Mouse (Mus musculus): ENCODE data around the gene Hist2h2ac.
"Not testable (repeated sequence)": the region's sequence is repeated elsewhere in the genome, so short reads cannot be mapped to it uniquely, and the experiment has no call there.

Hist2h2ac gene

DNA sequence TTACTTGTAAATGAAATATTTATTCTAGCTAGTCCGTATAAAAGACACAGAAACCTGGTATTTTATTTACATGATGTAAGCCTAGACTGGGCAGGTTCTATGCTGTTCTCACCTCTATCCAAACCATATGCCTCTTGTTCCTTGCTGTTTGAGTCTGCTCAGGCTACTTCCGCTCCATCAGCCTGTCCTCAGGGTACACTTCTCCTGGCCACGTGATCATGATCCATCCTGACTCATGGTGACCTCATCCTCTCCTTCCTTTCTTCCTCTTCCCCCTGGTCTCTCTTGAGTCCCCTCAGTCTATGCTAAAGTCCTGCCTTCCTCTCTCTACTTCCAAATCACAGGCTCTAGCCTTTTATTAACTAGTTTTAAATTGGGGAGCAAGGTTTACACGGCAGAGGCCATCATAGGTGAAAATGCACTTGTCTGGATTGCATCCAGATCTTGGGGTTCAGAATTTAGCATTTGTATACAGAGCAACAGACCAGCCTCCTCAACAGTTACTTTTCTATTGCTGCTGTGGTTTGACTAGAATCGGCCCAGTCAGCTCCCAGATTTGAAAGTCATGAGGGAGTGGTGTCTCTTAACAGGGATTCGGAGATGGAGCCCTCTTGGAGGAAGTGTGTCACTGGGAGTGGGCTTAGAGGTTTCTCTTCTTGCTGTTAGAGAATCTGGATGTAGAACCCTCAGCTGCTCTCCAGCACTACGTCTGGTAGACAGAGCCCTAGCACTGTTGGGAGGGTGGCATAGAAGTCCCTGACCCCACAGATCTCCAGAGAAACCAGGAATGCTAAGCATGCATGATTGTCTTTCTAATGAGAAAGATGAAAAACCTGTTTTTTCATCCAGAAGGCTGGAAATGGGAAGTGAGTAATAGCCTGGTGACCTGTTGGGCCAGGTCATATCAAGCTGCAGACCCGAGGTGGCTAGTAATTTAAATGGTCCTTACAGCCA is 6.3 kb upstream of the Hist2h2ac start:
- no peak for DNase-seq

GRCm38 (mm10) chr3:96225421-96225820 is 4.7 kb upstream of the Hist2h2ac start:
- no peak for DNase-seq

DNA sequence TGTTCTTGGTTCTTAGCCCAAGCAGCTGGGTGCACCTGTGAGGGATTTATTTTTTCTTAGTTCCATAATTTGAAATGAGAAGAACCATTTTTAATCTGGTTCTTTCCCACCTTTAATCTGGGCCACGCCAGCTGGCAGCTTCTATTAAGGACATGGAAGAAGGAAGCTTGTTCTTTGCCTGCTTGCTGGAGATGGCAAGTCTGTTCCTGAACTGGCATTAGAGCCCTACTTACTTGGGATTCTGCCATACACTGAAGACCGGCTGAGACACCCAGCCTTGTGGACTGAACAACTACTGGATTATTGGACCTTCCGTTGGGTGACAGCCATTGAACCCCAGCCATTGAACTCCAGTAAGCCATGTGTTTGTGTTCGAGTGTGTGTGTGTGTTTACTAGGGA is 2.1 kb upstream of the Hist2h2ac start:
- DNase-seq, result no peak

DNA sequence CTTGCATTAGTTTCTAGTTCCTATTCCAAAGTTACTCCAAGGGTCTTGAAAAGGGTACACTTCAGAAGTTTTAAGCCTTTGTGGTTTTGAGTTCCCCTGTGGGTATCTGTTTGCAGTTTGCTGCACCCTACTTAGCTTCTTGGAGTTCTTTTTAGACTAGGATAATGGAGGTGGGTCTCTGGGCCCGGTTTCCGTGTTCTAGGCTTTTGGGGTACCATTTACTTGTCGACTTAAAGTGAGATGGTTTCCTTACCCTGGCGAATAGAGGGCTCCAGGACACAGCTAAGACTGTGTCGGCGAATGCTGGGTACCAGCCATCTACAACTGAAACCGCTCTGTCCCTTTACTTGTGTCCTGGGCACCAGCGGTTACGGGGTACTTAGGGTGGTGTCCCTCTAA is 959 bp upstream of the Hist2h2ac start:
- peak; percentile 31 to 33 for DNase-seq

- DNase-seq, result peak in 1 of 2 experiments; percentile 83
Observed at GRCm38 (mm10) chr3:96220131-96220764, 432 bp downstream of the Hist2h2ac start.

DNA sequence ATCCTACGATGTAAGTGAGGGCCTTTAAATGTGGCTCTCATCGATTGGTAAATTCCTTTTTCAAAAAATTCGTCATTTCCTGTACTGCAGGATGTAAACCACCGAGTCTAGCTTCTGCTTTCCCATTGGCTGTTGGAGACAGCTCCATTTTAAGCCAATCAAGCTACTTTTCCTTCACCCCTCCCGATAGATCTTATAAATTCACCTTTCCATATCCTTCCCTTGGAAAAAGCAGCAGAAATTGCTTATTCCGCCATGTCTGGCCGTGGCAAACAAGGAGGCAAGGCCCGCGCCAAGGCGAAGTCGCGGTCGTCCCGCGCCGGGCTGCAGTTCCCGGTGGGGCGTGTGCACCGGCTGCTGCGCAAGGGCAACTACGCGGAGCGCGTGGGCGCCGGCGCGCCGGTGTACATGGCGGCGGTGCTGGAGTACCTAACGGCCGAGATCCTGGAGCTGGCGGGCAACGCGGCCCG is 984 bp downstream of the Hist2h2ac start, which contains the start of the genes Bola1 and Hist2h2ab:
Gene Bola1 (minus strand): TSS at position 49 of the 470 bp plus-strand sequence.
Gene Hist2h2ab (plus strand): TSS at position 205 of the 470 bp plus-strand sequence.
- DNase-seq, result peak; percentile 79 to 87

- DNase-seq, result peak; percentile 51 to 60
Observed at GRCm38 (mm10) chr3:96219191-96219641, 1.5 kb downstream of the Hist2h2ac start.

GRCm38 (mm10) chr3:96209242-96209641 is 11.4 kb downstream of the Hist2h2ac start:
- peak in 1 of 2 experiments; percentile 46 for DNase-seq

DNA sequence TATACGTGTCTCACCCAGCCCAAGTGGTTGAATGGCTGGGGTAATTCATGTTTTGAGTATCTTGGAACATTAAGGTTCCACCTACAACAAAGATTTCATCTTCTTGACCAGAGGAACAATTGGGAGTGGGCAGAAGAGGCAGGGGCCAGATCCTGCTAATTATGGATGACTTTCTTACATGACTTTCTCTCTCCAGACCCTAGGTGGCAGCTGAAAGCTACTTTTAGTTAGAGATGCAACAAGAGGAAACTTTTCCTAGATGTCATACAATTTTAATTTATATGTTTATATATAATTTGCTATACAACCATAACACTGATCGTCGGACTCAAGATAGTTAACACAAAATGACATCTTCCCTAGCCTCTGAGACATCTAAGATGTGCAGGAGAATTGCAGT is 12.9 kb downstream of the Hist2h2ac start:
- no peak for DNase-seq

- DNase-seq, result no peak
Observed at GRCm38 (mm10) chr3:96199731-96200130, 20.9 kb downstream of the Hist2h2ac start.

- not testable (repeated sequence) for DNase-seq
Observed at GRCm38 (mm10) chr3:96198601-96199251, 22.0 kb downstream of the Hist2h2ac start.

DNA sequence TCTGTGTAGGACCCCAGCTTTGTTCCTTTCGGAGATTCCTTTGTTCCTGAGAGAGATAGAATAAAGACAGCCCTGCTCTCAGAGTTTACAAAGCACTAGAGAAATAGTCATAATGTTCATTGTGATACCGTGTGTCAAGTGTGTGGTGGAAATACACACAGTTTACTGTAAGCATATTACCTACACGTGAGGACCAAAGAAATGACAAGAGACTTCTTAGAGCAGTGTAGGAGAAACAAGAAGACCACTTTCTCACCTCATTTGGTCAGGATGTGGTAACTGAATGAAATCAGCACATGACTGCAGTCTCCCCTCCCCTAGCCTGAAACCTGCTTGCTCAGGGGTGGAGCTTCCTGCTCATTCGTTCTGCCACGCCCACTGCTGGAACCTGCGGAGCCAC is 22.5 kb downstream of the Hist2h2ac start:
- DNase-seq, result no peak

DNA sequence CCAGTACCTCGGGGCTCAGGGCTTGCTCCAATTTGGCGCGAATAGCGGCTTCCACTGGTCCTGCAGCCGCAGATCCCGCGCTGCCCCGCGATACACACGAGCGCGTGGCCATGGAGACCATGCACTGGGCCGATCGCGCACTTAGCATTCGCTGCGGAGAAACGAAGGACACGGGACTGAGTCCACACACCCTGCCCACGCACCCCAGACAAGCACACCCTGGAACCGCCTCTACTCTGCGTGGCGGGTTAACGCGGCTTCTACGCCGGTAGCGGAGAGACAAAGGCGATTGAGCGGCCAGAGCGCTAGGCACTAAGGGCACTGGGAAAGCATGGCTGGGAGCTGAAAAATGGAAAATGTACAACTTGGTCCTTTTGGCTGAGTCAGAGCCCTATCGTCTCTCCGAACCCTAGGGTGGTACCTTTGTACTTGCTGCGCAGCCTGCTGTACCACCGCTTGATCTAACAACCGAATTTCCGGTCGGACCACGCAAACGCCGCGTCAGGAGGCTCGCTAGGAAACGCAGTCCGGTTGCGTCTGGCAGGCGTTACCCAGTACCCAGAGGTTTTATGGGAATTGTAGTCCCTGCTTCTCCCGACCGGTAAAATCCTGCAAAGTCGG is 23.4 kb downstream of the Hist2h2ac start:
- peak; percentile 91 to 93 for DNase-seq

DNA sequence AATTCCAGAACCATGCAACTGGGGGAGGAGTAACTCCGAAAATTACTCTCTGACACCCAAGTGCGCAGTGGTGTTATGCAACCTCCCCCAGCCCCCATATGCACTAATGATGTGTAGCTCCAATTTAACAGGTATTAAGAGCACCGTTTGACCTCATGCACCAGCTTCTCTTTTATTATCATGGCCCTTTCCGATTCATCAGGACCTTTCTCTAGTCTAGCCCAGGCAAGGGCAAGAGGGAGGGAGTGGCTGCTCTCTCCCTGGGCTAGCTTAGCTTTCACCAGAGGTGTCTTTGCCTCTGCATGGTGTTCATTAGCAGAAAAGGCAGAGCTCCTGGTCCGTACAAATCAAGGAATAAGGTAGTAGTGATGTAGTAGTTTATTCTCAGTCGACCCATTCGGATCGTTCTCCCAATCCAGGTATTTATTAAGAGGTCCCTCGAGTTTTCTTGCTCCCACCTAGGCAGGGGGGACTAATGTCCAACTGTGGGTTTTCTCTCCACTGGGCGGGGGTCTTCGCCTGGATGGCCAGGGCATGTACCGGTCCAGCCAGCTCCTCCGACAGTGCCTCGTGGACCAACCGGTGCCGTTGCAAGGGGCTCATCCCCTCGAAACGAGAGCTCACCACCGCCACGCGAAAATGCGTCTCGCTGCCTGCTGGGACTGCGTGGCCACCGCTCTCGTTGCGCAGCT is 24.1 kb downstream of the Hist2h2ac start:
- DNase-seq, result no peak

DNA sequence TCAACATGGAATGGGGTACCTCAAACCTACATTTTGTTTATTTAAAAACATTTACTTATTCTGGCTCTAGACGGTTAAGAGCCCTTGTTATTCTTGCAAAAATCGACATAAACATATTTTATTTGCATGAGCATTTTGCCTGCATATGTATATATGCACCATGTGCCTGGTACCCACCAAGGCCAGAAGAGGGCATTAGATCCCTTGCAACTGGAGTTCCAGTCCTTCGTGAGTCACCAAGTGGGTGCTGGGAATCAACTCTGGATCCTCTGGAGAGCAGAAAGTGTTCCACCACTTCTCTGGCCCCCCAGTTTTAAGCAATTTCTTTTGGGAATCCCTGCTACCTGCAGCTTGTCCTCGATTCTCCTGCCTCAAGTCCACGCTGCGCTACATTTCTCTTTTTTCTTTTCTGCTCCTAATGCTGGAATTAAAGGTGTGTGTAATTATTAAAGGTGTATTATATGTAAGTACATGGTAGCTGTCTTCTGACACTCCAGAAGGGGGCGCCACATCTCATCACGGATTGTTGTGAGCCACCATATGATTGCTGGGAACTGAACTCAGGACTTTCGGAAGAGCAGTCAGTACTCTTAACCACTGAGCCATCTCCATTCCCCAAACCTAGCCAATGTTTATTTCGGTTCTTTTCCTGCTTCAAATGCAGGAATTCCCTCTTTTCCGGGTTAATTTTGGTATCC is 24.9 kb downstream of the Hist2h2ac start:
- peak in 1 of 2 experiments; percentile 60 for DNase-seq

GRCm38 (mm10) chr3:96194966-96195365 is 25.7 kb downstream of the Hist2h2ac start:
- no peak for DNase-seq

DNA sequence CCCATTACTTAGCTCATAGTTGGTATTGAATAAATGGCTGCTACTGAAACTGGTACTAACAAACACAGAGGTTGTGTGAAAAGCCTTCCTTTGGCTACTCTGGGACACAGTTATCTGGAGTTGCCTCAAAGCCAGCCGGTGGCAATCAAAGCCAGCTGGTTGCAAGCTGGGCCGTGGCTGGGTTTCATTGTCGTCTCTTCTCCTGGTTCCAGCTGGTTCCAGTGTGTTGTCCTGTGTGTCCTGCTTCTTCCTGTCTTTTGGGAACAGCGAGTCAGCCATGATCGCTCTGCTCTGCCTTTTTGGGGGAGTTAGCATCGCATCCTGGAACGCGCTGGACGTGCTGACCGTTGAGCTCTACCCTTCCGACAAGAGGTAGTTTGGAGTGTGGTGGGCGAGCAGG is 27.7 kb downstream of the Hist2h2ac start:
- DNase-seq, result no peak

GRCm38 (mm10) chr3:96182382-96182776 is 38.3 kb downstream of the Hist2h2ac start:
- peak; percentile 49 to 55 for DNase-seq

GRCm38 (mm10) chr3:96181510-96182381 is 38.9 kb downstream of the Hist2h2ac start:
- peak; percentile 59 to 72 for DNase-seq
